Mouse (Mus musculus) cerebellum, adult 11-12 months (tissue): Measurements from ENCODE around the gene Camk2b.
"Not testable (repeated sequence)": the region's sequence is repeated elsewhere in the genome, so short reads cannot be mapped to it uniquely, and the experiment has no call there.

Experiments used
- DNase-seq: peaks from one replicate; pipeline ENCODE4 v3.0.0; 2022

The Camk2b gene

GRCm38 (mm10) chr11:6066176-6066575 lies at the start of gene Camk2b:
Gene Camk2b, minus strand, starts transcription at chr11:6066362.
- no peak for DNase-seq

GRCm38 (mm10) chr11:6111734-6112484 lies 45.7 kb upstream of the Camk2b start:
- DNase-seq = no peak

GRCm38 (mm10) chr11:6109990-6110389 lies 43.8 kb upstream of the Camk2b start:
- DNase-seq = peak; percentile 89

GRCm38 (mm10) chr11:6108296-6108695 lies 42.1 kb upstream of the Camk2b start:
- DNase-seq = peak; percentile 58

GRCm38 (mm10) chr11:6107722-6108121 lies 41.6 kb upstream of the Camk2b start:
- DNase-seq = no peak

GRCm38 (mm10) chr11:6104734-6105133 lies 38.6 kb upstream of the Camk2b start:
- no peak for DNase-seq

- not testable (repeated sequence) for DNase-seq
These were observed 30.5 kb upstream of the Camk2b start for GRCm38 (mm10) chr11:6096637-6097036.

- no peak for DNase-seq
These were observed 20.8 kb upstream of the Camk2b start for GRCm38 (mm10) chr11:6086991-6087390.

- DNase-seq = no peak
These were observed 12.6 kb upstream of the Camk2b start for GRCm38 (mm10) chr11:6078737-6079136.

- peak; percentile 84 for DNase-seq
These were observed 9.5 kb upstream of the Camk2b start for GRCm38 (mm10) chr11:6075618-6076066.

- peak; percentile 48 for DNase-seq
These were observed 2.2 kb upstream of the Camk2b start for GRCm38 (mm10) chr11:6068181-6068957.

- peak; percentile 32 for DNase-seq
These were observed 998 bp upstream of the Camk2b start for GRCm38 (mm10) chr11:6067160-6067559.

GRCm38 (mm10) chr11:6065551-6066121 lies 526 bp downstream of the Camk2b start:
- peak; percentile 84 for DNase-seq

- DNase-seq = peak; percentile 79
These were observed 1.1 kb downstream of the Camk2b start for GRCm38 (mm10) chr11:6065046-6065521.

- no peak for DNase-seq
These were observed 1.7 kb downstream of the Camk2b start for GRCm38 (mm10) chr11:6064215-6065045.

- DNase-seq = peak; percentile 71
These were observed 2.5 kb downstream of the Camk2b start for GRCm38 (mm10) chr11:6063501-6064214.

GRCm38 (mm10) chr11:6063065-6063464 lies 3.1 kb downstream of the Camk2b start:
- DNase-seq = no peak

GRCm38 (mm10) chr11:6062329-6062728 lies 3.8 kb downstream of the Camk2b start:
- peak; percentile 51 for DNase-seq

- peak; percentile 57 for DNase-seq
These were observed 4.3 kb downstream of the Camk2b start for GRCm38 (mm10) chr11:6061891-6062290.

GRCm38 (mm10) chr11:6059162-6059561 lies 7.0 kb downstream of the Camk2b start:
- DNase-seq = peak; percentile 42

GRCm38 (mm10) chr11:6053386-6053785 lies 12.8 kb downstream of the Camk2b start:
- peak; percentile 38 for DNase-seq

- peak; percentile 82 for DNase-seq
These were observed 16.0 kb downstream of the Camk2b start for GRCm38 (mm10) chr11:6050066-6050560.
